Mouse (Mus musculus) duodenum, adult 2 months (tissue): ENCODE results near the gene Vmn1r137. TPM values are rescaled to one million over a fixed set of nuclear protein-coding genes. Genes with fewer than 3 reads are reported as not detected.

Experiments
- polyA plus RNA-seq: library from polyadenylated mRNA; depleted of rRNA; stranded (reverse); fragments of >200 nt; gene quantifications from 2 replicates; pipeline ENCODE4 v1.2.3, GENCODE M21; 2012; ENCODE audit warnings: low replicate concordance; rRNA removed

Gene Vmn1r137
- polyA plus RNA-seq, result not detected in 2 replicates

GRCm38 (mm10) chr7:21994287-21994686 lies at the start of gene Vmn1r137:
Vmn1r137 (plus strand) TSS chr7:21994587.

GRCm38 (mm10) chr7:22028797-22029196 lies 34.4 kb downstream of the Vmn1r137 start, which contains the start of gene Vmn1r138:
Vmn1r138 (minus strand) TSS chr7:22028897.

Other genes starting within 250 kb of the Vmn1r137 start
- not detected in 2 replicates for gene Gm4175, start 233.1 kb upstream of the Vmn1r137 start, polyA plus RNA-seq
- not detected in 2 replicates for gene Gm4177, start 197.9 kb upstream of the Vmn1r137 start, polyA plus RNA-seq
- not detected in 2 replicates for gene Vmn1r135, start 162.2 kb upstream of the Vmn1r137 start, polyA plus RNA-seq
- not detected in 2 replicates for gene Gm5725, start 150.3 kb upstream of the Vmn1r137 start, polyA plus RNA-seq
- gene Gm5891, start 73.3 kb upstream of the Vmn1r137 start, polyA plus RNA-seq, result not detected in 2 replicates
- not detected in 2 replicates for gene Vmn1r138, start 34.3 kb downstream of the Vmn1r137 start, polyA plus RNA-seq
- gene Gm6176, start 61.7 kb downstream of the Vmn1r137 start, polyA plus RNA-seq, result not detected in 2 replicates
- not detected in 2 replicates for gene Vmn1r139, start 74.5 kb downstream of the Vmn1r137 start, polyA plus RNA-seq
- gene Gm16451, start 123.7 kb downstream of the Vmn1r137 start, polyA plus RNA-seq, result not detected in 2 replicates
- gene Gm10666, start 140.2 kb downstream of the Vmn1r137 start, polyA plus RNA-seq, result not detected in 2 replicates
- gene Vmn1r142, start 169.4 kb downstream of the Vmn1r137 start, polyA plus RNA-seq, result not detected in 2 replicates
- not detected in 2 replicates for gene Vmn1r143, start 194.8 kb downstream of the Vmn1r137 start, polyA plus RNA-seq
- gene Gm8653, start 206.7 kb downstream of the Vmn1r137 start, polyA plus RNA-seq, result not detected in 2 replicates
- gene Gm8453, start 234.9 kb downstream of the Vmn1r137 start, polyA plus RNA-seq, result not detected in 2 replicates